Mouse (Mus musculus) liver, embryonic 14.5 days (tissue): Measurements from ENCODE around the gene Nploc4. TPM values are rescaled to one million over a fixed set of nuclear protein-coding genes. Genes with fewer than 3 reads are reported as not detected.

ENCODE experiments used
- ATAC-seq: fragments of 200-750 bp; cut with Nextera tagmentation; 2 replicates; pipeline ENCODE4 v1.8.0; 2017; ENCODE audit warnings: moderate number of reproducible peaks, mild to moderate bottlenecking, moderate library complexity; ENCODE audit not compliant: insufficient read depth
- DNase-seq, 3 experiments: peaks; one replicate each; pipeline ENCODE4 v3.0.0-alpha.2; 2012 to 2013; ENCODE audit warnings: low read depth in 3 of 3, low spot score in 3 of 3
- H3K27ac ChIP-seq: fragments of 300-500 bp; sonication (generic); 2 replicates; pipeline ENCODE4 v1.5.1; 2014; ENCODE audit warnings: moderate library complexity, mild to moderate bottlenecking, control low read depth, inconsistent platforms
- H3K27me3 ChIP-seq: fragments of 300-500 bp; sonication (generic); 2 replicates; pipeline ENCODE4 v1.6.1; 2014; ENCODE audit warnings: mild to moderate bottlenecking, low read length, moderate library complexity; ENCODE audit not compliant: control insufficient read depth, insufficient read depth
- H3K36me3 ChIP-seq: fragments of 300-500 bp; sonication (generic); replicated peaks from 2 replicates; pipeline ENCODE4 v1.6.1; 2014; ENCODE audit warnings: low read depth; ENCODE audit not compliant: control insufficient read depth, insufficient read depth
- H3K4me1 ChIP-seq, 2 experiments: fragments of 200-500 bp in 1 of 2; fragments of 300-500 bp in 1 of 2; sonication (generic) in 1 of 2; replicated peaks; 2 replicates each; pipeline ENCODE4 v1.6.1; 2012 to 2014; ENCODE audit warnings: antibody characterized with exemption in 1 of 2, inconsistent platforms in 1 of 2, low read length in 1 of 2; ENCODE audit not compliant: control insufficient read depth in 2 of 2, insufficient read depth in 2 of 2
- H3K4me2 ChIP-seq: fragments of 300-500 bp; sonication (generic); 2 replicates; pipeline ENCODE4 v1.6.1; 2014; ENCODE audit warnings: low read depth, mild to moderate bottlenecking, control low read depth, moderate library complexity
- H3K4me3 ChIP-seq, 2 experiments: fragments of 200-500 bp in 1 of 2; fragments of 300-500 bp in 1 of 2; sonication (generic) in 1 of 2; 2 replicates each; pipeline ENCODE4 v1.5.1; 2012 to 2014; ENCODE audit warnings: low read depth in 2 of 2, low read length in 2 of 2, mild to moderate bottlenecking in 2 of 2, control low read depth in 1 of 2, inconsistent platforms in 1 of 2, moderate library complexity in 1 of 2; ENCODE audit not compliant: insufficient read depth in 1 of 2
- H3K9ac ChIP-seq: fragments of 300-500 bp; sonication (generic); replicated peaks from 2 replicates; pipeline ENCODE4 v1.6.1; 2014; ENCODE audit warnings: mild to moderate bottlenecking, control low read depth, moderate library complexity
- H3K9me3 ChIP-seq: fragments of 300-500 bp; sonication (generic); 2 replicates; pipeline ENCODE4 v1.6.1; 2016; ENCODE audit warnings: low read length, mixed read lengths; ENCODE audit not compliant: control insufficient read depth
- CTCF ChIP-seq: IDR thresholded peaks from 2 replicates; pipeline ENCODE4 v1.5.1; 2016; ENCODE audit warnings: antibody characterized with exemption, low read depth, control low read depth
- EP300 ChIP-seq: IDR thresholded peaks from 2 replicates; pipeline ENCODE4 v1.6.1; 2016; ENCODE audit warnings: antibody characterized with exemption, low read depth
- WGBS: fragments of 180-500 bp; shearing (Covaris S2); extraction: QIAGEN DNeasy Blood & Tissue Kit; methylation state at CpG from one replicate; pipeline ENCODE4 v1.1.7; 2014; ENCODE audit not compliant: insufficient replicate concordance; 5-methylcytosine and 5-hydroxymethylcytosine counted together
- polyA plus RNA-seq, 2 experiments: library from polyadenylated mRNA; depleted of rRNA in 1 of 2; stranded (reverse) in 1 of 2; unstranded in 1 of 2; fragments of >200 nt; fragmentation: Nextera tagmentation in 1 of 2; extraction: Ambion mirVana in 1 of 2; gene quantifications; 2 replicates each; pipeline versions ENCODE4 v1.2.1 to v1.2.3; 2012 to 2014

Gene Nploc4
- polyA plus RNA-seq, 2 experiments = 21.1 to 21.2 TPM

DNA sequence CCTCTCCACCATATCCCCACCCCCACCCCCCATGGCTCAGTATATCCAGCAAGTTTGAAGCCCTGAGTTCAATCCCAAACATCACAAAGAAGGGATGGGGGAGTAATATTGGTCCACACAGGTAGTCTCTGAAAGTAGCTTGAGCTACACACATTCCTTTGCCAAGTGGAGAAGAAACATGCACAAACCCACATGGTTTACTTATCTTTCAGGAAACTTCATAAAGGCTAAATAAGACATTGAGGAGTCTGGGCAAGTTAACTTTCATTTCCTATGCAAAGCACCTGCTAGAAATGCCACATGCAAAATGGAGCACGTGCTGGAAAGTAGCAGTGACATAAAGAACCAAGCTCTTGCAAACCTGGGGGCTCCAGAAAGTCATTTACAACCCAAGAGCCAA lies 31.1 kb downstream of the Nploc4 start:
- H3K4me1 ChIP-seq = peaks cover 9 to 17% of the 10 kb centered on the region in 2 experiments; a peak in 3 of 4 replicates

DNA sequence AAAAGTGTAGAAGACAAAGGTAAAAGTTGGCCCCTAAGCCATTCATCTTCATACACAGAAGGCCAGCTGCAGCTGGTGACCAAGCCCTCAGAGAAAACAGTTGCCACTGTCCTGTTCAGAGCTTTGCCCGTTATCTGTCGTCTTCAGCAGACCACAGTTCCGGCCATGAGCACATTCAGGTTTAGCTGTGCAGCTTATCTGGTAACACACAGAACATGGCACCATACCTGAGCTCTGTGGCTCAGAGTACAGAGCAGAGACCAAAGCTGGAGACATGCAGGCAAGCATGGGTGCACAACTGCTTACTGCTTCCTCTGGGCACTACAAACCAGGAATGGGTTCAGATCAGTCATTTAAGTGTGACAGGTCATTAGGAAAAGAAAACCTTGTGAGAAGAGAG lies 31.6 kb downstream of the Nploc4 start:
- TF ChIP-seq CTCF (no peak), EP300 (peak; percentile 85)
- Histone ChIP-seq H3K4me1 (peaks cover 9 to 17% of the 10 kb centered on the region in 2 experiments; a peak in 3 of 4 replicates), H3K27ac (peak overlapping the region; percentile 37; the same call in 1 of the 2 replicates), H3K27me3 (no peaks in the 10 kb centered on the region), H3K36me3 (peaks cover 85% of the 10 kb centered on the region), H3K9me3 (no peaks in the 10 kb centered on the region), H3K4me3 (no peak overlapping the region), H3K9ac (no peak overlapping the region), H3K4me2 (peak overlapping the region; percentile 16)
- DNase-seq (peak; percentile 55 to 68 (median 64)), ATAC-seq (peak; percentile 94)
- WGBS = 7% methylated on average over 3 of the region's 3 CpGs

More for the DNA sequence above, 31.1 kb downstream of the Nploc4 start:
- Histone ChIP-seq H3K36me3 (peaks cover 85% of the 10 kb centered on the region), H3K27ac (no peak overlapping the region), H3K9ac (no peak overlapping the region), H3K9me3 (no peaks in the 10 kb centered on the region), H3K4me3 (no peak overlapping the region), H3K27me3 (no peaks in the 10 kb centered on the region), H3K4me2 (peak overlapping the region; percentile 16; the same call in 1 of the 2 replicates)
- no peak for DNase-seq
- 53% methylated on average over 1 of the region's 1 CpGs for WGBS
- no peak for ATAC-seq
- TF ChIP-seq EP300 (no peak), CTCF (no peak)

DNA sequence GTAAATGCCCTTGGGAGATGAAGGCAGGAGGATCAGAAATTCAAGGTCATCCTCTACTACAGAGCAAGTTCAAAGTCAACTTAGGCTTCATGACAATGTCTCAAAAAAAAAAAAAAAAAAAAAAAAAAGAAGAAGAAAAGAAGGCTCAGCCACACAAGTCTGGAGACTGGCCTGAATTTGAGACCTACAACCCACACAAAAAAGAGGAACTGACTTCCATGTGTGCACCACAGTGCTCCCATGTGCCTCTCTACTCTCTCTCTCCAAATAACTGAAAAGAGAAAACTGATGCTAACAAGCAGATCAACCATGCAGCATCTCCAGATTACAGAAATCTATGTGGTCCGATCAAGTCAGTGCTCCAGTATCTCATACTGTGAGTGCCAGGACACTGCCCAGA lies 32.7 kb downstream of the Nploc4 start:
- H3K4me3 ChIP-seq = no peak overlapping the region
- H3K4me1 ChIP-seq = peaks cover 12 to 24% of the 10 kb centered on the region in 2 experiments; a peak in 3 of 4 replicates
- WGBS = 62% methylated on average over 1 of the region's 1 CpGs
- H3K4me2 ChIP-seq = no peak overlapping the region
- no peak overlapping the region for H3K27ac ChIP-seq
- H3K36me3 ChIP-seq = peaks cover 84% of the 10 kb centered on the region
- ATAC-seq = no peak
- DNase-seq = no peak
- no peaks in the 10 kb centered on the region for H3K9me3 ChIP-seq
- TF ChIP-seq CTCF = no peak
- TF ChIP-seq EP300 = no peak
- H3K27me3 ChIP-seq = no peaks in the 10 kb centered on the region
- H3K9ac ChIP-seq = no peak overlapping the region

DNA sequence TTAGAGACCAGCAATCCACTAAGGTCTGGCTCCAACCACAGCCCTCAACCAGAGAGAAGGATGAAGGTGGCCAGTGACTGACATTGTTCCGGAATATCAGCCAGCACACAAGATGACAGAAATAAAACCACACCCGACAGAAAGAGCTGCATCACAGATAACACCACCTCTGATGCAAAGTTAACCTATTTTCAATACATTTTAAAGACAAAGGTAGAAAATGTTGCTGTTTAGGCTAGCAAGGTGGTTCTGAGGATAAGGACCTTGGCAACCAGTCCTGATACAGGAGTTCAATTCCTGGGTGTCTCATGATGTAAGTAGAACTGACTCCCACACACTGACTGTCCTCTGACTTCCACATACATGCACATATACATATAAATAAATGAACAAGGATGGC lies 38.2 kb downstream of the Nploc4 start:
- Histone ChIP-seq H3K4me2 (no peak overlapping the region; the same call in 1 of the 2 replicates), H3K27ac (peak overlapping the region; percentile 42; the same call in 1 of the 2 replicates), H3K27me3 (no peaks in the 10 kb centered on the region), H3K36me3 (peaks cover 57% of the 10 kb centered on the region), H3K4me3 (no peak overlapping the region), H3K4me1 (peaks cover 15 to 21% of the 10 kb centered on the region in 2 experiments), H3K9me3 (no peaks in the 10 kb centered on the region), H3K9ac (0 out of 2 replicates have a peak overlapping the region, but pooled peaks have one; percentile 18)
- 20% methylated on average over 2 of the region's 2 CpGs for WGBS
- TF ChIP-seq CTCF (no peak), EP300 (peak; percentile 63; the same call in 1 of the 2 replicates)
- peak; percentile 30 to 44 (median 34) for DNase-seq
- ATAC-seq = peak; percentile 74; the same call in 1 of the 2 replicates

DNA sequence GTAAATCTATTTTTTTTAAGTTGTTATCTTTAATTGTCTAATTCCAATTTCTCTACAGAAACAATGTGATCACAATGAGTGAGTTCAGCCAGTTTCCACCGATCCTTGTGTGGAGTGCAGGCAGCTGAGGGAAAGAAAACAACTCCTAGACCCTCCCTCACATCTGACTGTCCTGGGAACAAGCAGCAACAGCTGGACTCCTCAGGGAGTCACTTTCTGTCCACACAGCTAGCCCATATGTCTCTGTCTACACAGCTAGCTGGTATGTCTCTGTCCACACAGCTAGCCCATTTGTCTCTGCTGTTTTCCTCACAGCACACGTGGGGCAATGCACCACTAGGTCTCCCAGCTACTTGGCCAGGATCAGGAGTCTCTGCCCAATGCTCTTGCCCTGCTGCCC lies 39.9 kb downstream of the Nploc4 start:
- TF ChIP-seq CTCF (no peak), EP300 (no peak)
- no peak overlapping the region for H3K4me3 ChIP-seq
- no peaks in the 10 kb centered on the region for H3K27me3 ChIP-seq
- H3K9me3 ChIP-seq = no peaks in the 10 kb centered on the region
- no peak overlapping the region for H3K4me2 ChIP-seq
- peaks cover 49% of the 10 kb centered on the region for H3K36me3 ChIP-seq
- peaks cover 15 to 21% of the 10 kb centered on the region in 2 experiments for H3K4me1 ChIP-seq
- no peak overlapping the region for H3K9ac ChIP-seq
- H3K27ac ChIP-seq = no peak overlapping the region
- WGBS = 86% methylated on average over 2 of the region's 2 CpGs
- ATAC-seq (no peak), DNase-seq (no peak)
